Mouse (Mus musculus) liver, embryonic 12.5 days (tissue): ENCODE results near the gene Rspo1. TPM values are rescaled to one million over a fixed set of nuclear protein-coding genes. Genes with fewer than 3 reads are reported as not detected.

Experiments
- ATAC-seq: fragments of 200-750 bp; cut with Nextera tagmentation; 2 replicates; pipeline ENCODE4 v1.8.0; 2017; ENCODE audit warnings: moderate number of reproducible peaks, mild to moderate bottlenecking, moderate library complexity
- H3K27ac ChIP-seq: fragments of 300-500 bp; sonication (generic); 2 replicates; pipeline ENCODE4 v1.5.1; 2016; ENCODE audit warnings: mild to moderate bottlenecking
- H3K27me3 ChIP-seq: fragments of 300-500 bp; sonication (generic); replicated peaks from 2 replicates; pipeline ENCODE4 v1.6.1; 2016; ENCODE audit warnings: mild to moderate bottlenecking, moderate library complexity
- H3K36me3 ChIP-seq: fragments of 300-500 bp; sonication (generic); 2 replicates; pipeline ENCODE4 v1.6.1; 2016; ENCODE audit warnings: mild to moderate bottlenecking, moderate library complexity
- H3K4me1 ChIP-seq: fragments of 300-500 bp; sonication (generic); 2 replicates; pipeline ENCODE4 v1.6.1; 2016
- H3K4me2 ChIP-seq: fragments of 300-500 bp; sonication (generic); 2 replicates; pipeline ENCODE4 v1.6.1; 2016; ENCODE audit warnings: mild to moderate bottlenecking, moderate library complexity
- H3K4me3 ChIP-seq: fragments of 300-500 bp; sonication (generic); 2 replicates; pipeline ENCODE4 v1.5.1; 2016; ENCODE audit warnings: mild to moderate bottlenecking, moderate library complexity
- H3K9ac ChIP-seq: fragments of 300-500 bp; sonication (generic); 2 replicates; pipeline ENCODE4 v1.6.1; 2016; ENCODE audit warnings: mild to moderate bottlenecking, moderate library complexity
- H3K9me3 ChIP-seq: fragments of 300-500 bp; sonication (generic); replicated peaks from 2 replicates; pipeline ENCODE4 v1.6.1; 2016; ENCODE audit warnings: mild to moderate bottlenecking, moderate library complexity
- WGBS: fragments of 180-500 bp; shearing (Covaris S2); methylation state at CpG from one replicate; pipeline ENCODE4 v1.1.7; 2016; ENCODE audit not compliant: insufficient replicate concordance; 5-methylcytosine and 5-hydroxymethylcytosine counted together
- polyA plus RNA-seq: library from polyadenylated mRNA; unstranded; fragments of >200 nt; fragmentation: Nextera tagmentation; extraction: Ambion mirVana; gene quantifications from 2 replicates; pipeline ENCODE4 v1.2.1, GENCODE M21; 2016

The Rspo1 gene
- polyA plus RNA-seq, 1 experiment from 2014 or later: 1.2 TPM

GRCm38 (mm10) chr4:124983893-124984526 lies 2.2 kb upstream of the Rspo1 start:
- no peak for ATAC-seq
- Histone ChIP-seq H3K27me3 (peaks cover 90% of the 10 kb centered on the region), H3K4me1 (peaks cover 10% of the 10 kb centered on the region; the same call in 1 of the 2 replicates), H3K9me3 (no peaks in the 10 kb centered on the region), H3K36me3 (no peaks in the 10 kb centered on the region), H3K9ac (no peak overlapping the region), H3K27ac (no peak overlapping the region), H3K4me2 (no peak overlapping the region), H3K4me3 (no peak overlapping the region)
- WGBS: 16% methylated on average over 9 of the region's 9 CpGs

- ATAC-seq: no peak
- no peaks in the 10 kb centered on the region for H3K36me3 ChIP-seq
- H3K9ac ChIP-seq: no peak overlapping the region
- H3K4me1 ChIP-seq: peaks cover 14% of the 10 kb centered on the region; the same call in 1 of the 2 replicates
- H3K27me3 ChIP-seq: peaks cover 94% of the 10 kb centered on the region
- no peaks in the 10 kb centered on the region for H3K9me3 ChIP-seq
- WGBS: 10% methylated on average over 18 of the region's 18 CpGs
- H3K4me3 ChIP-seq: no peak overlapping the region
- H3K27ac ChIP-seq: no peak overlapping the region
- H3K4me2 ChIP-seq: peak overlapping the region; percentile 4; the same call in 1 of the 2 replicates
These were observed 1.2 kb upstream of the Rspo1 start for GRCm38 (mm10) chr4:124984871-124985670.

GRCm38 (mm10) chr4:124986739-124987710 lies 795 bp downstream of the Rspo1 start:
- ATAC-seq: no peak
- H3K27ac ChIP-seq: no peak overlapping the region

GRCm38 (mm10) chr4:124987711-124988097 lies 1.5 kb downstream of the Rspo1 start:
- Histone ChIP-seq H3K4me2 (no peak overlapping the region), H3K9ac (no peak overlapping the region), H3K36me3 (no peaks in the 10 kb centered on the region), H3K27ac (no peak overlapping the region), H3K4me3 (no peak overlapping the region), H3K4me1 (peaks cover 20% of the 10 kb centered on the region; the same call in 1 of the 2 replicates), H3K27me3 (peaks cover 94% of the 10 kb centered on the region), H3K9me3 (no peaks in the 10 kb centered on the region)
- ATAC-seq: no peak
- WGBS: 15% methylated on average over 10 of the region's 10 CpGs

More at GRCm38 (mm10) chr4:124986739-124987710, 795 bp downstream of the Rspo1 start:
- peaks cover 99% of the 10 kb centered on the region for H3K27me3 ChIP-seq
- H3K4me3 ChIP-seq: peak overlapping the region; percentile 44
- H3K4me1 ChIP-seq: peaks cover 20% of the 10 kb centered on the region; the same call in 1 of the 2 replicates
- H3K4me2 ChIP-seq: peak overlapping the region; percentile 56
- WGBS: 7% methylated on average over 49 of the region's 51 CpGs
- no peaks in the 10 kb centered on the region for H3K36me3 ChIP-seq
- H3K9ac ChIP-seq: no peak overlapping the region
- H3K9me3 ChIP-seq: no peaks in the 10 kb centered on the region

GRCm38 (mm10) chr4:124988382-124988781 lies 2.2 kb downstream of the Rspo1 start:
- Histone ChIP-seq H3K9ac (no peak overlapping the region), H3K27ac (no peak overlapping the region), H3K4me3 (no peak overlapping the region), H3K4me1 (peaks cover 20% of the 10 kb centered on the region; the same call in 1 of the 2 replicates), H3K4me2 (no peak overlapping the region), H3K27me3 (peaks cover 94% of the 10 kb centered on the region), H3K36me3 (no peaks in the 10 kb centered on the region), H3K9me3 (no peaks in the 10 kb centered on the region)
- ATAC-seq: no peak
- WGBS: 14% methylated on average over 9 of the region's 9 CpGs

GRCm38 (mm10) chr4:124989787-124990253 lies 3.6 kb downstream of the Rspo1 start:
- no peak for ATAC-seq
- H3K4me3 ChIP-seq: no peak overlapping the region
- WGBS: 10% methylated on average over 20 of the region's 20 CpGs
- peaks cover 20% of the 10 kb centered on the region; the same call in 1 of the 2 replicates for H3K4me1 ChIP-seq
- no peak overlapping the region for H3K27ac ChIP-seq
- H3K9me3 ChIP-seq: no peaks in the 10 kb centered on the region
- peaks cover 88% of the 10 kb centered on the region for H3K27me3 ChIP-seq
- no peaks in the 10 kb centered on the region for H3K36me3 ChIP-seq
- no peak overlapping the region for H3K9ac ChIP-seq
- peak overlapping the region; percentile 26 for H3K4me2 ChIP-seq

- peaks cover 20% of the 10 kb centered on the region; the same call in 1 of the 2 replicates for H3K4me1 ChIP-seq
- H3K4me3 ChIP-seq: no peak overlapping the region
- H3K4me2 ChIP-seq: peak overlapping the region; percentile 26
- H3K27me3 ChIP-seq: peaks cover 84% of the 10 kb centered on the region
- WGBS: 5% methylated on average over 7 of the region's 7 CpGs
- H3K9me3 ChIP-seq: no peaks in the 10 kb centered on the region
- H3K27ac ChIP-seq: no peak overlapping the region
- no peak overlapping the region for H3K9ac ChIP-seq
- no peak for ATAC-seq
- no peaks in the 10 kb centered on the region for H3K36me3 ChIP-seq
These were observed 4.1 kb downstream of the Rspo1 start for GRCm38 (mm10) chr4:124990325-124990724.

GRCm38 (mm10) chr4:124997479-124998147 lies 11.4 kb downstream of the Rspo1 start:
- H3K9ac ChIP-seq: no peak overlapping the region
- H3K4me3 ChIP-seq: no peak overlapping the region
- H3K36me3 ChIP-seq: no peaks in the 10 kb centered on the region
- ATAC-seq: 0 out of 2 replicates have a peak, but pooled peaks have one; percentile 44
- H3K27me3 ChIP-seq: peaks cover 36% of the 10 kb centered on the region
- H3K4me1 ChIP-seq: peaks cover 4% of the 10 kb centered on the region
- no peaks in the 10 kb centered on the region for H3K9me3 ChIP-seq
- H3K27ac ChIP-seq: no peak overlapping the region
- H3K4me2 ChIP-seq: no peak overlapping the region
- 57% methylated on average over 10 of the region's 10 CpGs for WGBS

- ATAC-seq: no peak
- peaks cover 8% of the 10 kb centered on the region for H3K4me1 ChIP-seq
- WGBS: 74% methylated on average over 3 of the region's 3 CpGs
These were observed 13.3 kb downstream of the Rspo1 start for GRCm38 (mm10) chr4:124999548-124999947.

GRCm38 (mm10) chr4:125002978-125003377 lies 16.7 kb downstream of the Rspo1 start:
- Histone ChIP-seq H3K27ac (no peak overlapping the region), H3K4me2 (no peak overlapping the region), H3K9me3 (no peaks in the 10 kb centered on the region), H3K36me3 (no peaks in the 10 kb centered on the region), H3K4me3 (no peak overlapping the region), H3K4me1 (0 out of 2 replicates have a peak, but pooled peaks cover 4% of the 10 kb centered on the region), H3K27me3 (peaks cover 64% of the 10 kb centered on the region), H3K9ac (no peak overlapping the region)
- WGBS: 32% methylated on average over 8 of the region's 8 CpGs
- no peak for ATAC-seq

More at GRCm38 (mm10) chr4:124999548-124999947, 13.3 kb downstream of the Rspo1 start:
- Histone ChIP-seq H3K27ac (no peak overlapping the region), H3K9me3 (no peaks in the 10 kb centered on the region), H3K27me3 (peaks cover 35% of the 10 kb centered on the region), H3K36me3 (no peaks in the 10 kb centered on the region), H3K9ac (no peak overlapping the region), H3K4me2 (no peak overlapping the region), H3K4me3 (no peak overlapping the region)

GRCm38 (mm10) chr4:125004886-125005285 lies 18.7 kb downstream of the Rspo1 start:
- WGBS: 37% methylated on average over 12 of the region's 12 CpGs
- ATAC-seq: no peak
- peaks cover 70% of the 10 kb centered on the region for H3K27me3 ChIP-seq

More at GRCm38 (mm10) chr4:125004886-125005285, 18.7 kb downstream of the Rspo1 start:
- no peaks in the 10 kb centered on the region for H3K36me3 ChIP-seq
- H3K4me3 ChIP-seq: no peak overlapping the region
- H3K9ac ChIP-seq: no peak overlapping the region
- H3K9me3 ChIP-seq: no peaks in the 10 kb centered on the region
- 0 out of 2 replicates have a peak, but pooled peaks cover 4% of the 10 kb centered on the region for H3K4me1 ChIP-seq
- H3K4me2 ChIP-seq: no peak overlapping the region
- no peak overlapping the region for H3K27ac ChIP-seq
